In the genomic region with DNA sequence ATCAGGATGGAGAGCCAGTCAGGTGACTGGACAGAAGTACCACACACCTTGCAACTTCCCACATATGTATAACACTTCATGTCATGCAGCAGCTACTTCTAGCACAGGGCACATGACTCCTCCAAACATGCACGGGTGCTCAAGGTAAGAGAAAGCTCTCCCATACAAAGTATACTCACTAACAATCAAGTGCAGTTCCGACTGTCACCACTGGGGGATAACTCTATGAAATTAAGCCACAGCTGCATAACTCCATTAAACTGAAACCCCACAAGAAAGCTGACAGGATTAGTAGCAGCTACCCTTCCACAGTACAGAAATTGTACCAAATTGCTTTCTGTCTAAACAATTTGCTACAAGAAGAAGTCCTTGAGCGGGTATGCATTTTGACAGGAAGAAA, we compare ENCODE assay signal across 7 mouse cellular contexts.
A peak's percentile ranks its signal among the peaks of the same experiment; 100 is the strongest.
DNase-seq lines count a peak whose midpoint lies in the region; ATAC-seq and TF ChIP-seq lines count a peak whose summit lies in the region.

No protein-coding gene starts in this region.

- ATAC-seq in midbrain, postnatal 0 days (ENCODE audit: low FRiP score) = no peak
- ATAC-seq in midbrain, embryonic 11.5 days (ENCODE audit: low FRiP score) = no peak

- no peak overlapping the region for H3K4me2 ChIP-seq in midbrain, postnatal 0 days (ENCODE audit: low read depth, low read length, poor library complexity, severe bottlenecking)
- no peak overlapping the region for H3K4me2 ChIP-seq in midbrain, embryonic 11.5 days

- TF ChIP-seq POLR2A in cortical plate, adult 2 months (IDR thresholded peaks at IDR 0.05; ENCODE audit: extremely low read depth, insufficient read depth, low read length) = no peak

- no peaks in the 10 kb centered on the region for H3K27me3 ChIP-seq in midbrain, postnatal 0 days (ENCODE audit: insufficient read depth, low read length)
- H3K27me3 ChIP-seq in midbrain, embryonic 10.5 days (ENCODE audit: low read depth, poor library complexity, severe bottlenecking) = no peaks in the 10 kb centered on the region
- H3K27me3 ChIP-seq in midbrain, embryonic 11.5 days (ENCODE audit: control insufficient read depth, insufficient read depth, low read length) = no peaks in the 10 kb centered on the region

- H3K36me3 ChIP-seq in midbrain, postnatal 0 days (ENCODE audit: insufficient read depth, low read length) = peaks cover 7% of the 10 kb centered on the region; the same call in 1 of the 2 replicates
- H3K36me3 ChIP-seq in midbrain, embryonic 10.5 days = peaks cover 76% of the 10 kb centered on the region
- peaks cover 8% of the 10 kb centered on the region; the same call in 1 of the 2 replicates for H3K36me3 ChIP-seq in midbrain, embryonic 11.5 days (ENCODE audit: control insufficient read depth, insufficient read depth, low read length)

- peak; percentile 57 for DNase-seq in heart, postnatal 4 days
- no peak for DNase-seq in heart, adult 8-10 months (ENCODE audit: low spot score)
- DNase-seq in midbrain, postnatal 0 days (ENCODE audit: low spot score) = no peak
- DNase-seq in midbrain, embryonic 10.5 days (ENCODE audit: low spot score) = no peak
- DNase-seq in thymus, postnatal 14 days = peak; percentile 52
- no peak for DNase-seq in midbrain, embryonic 11.5 days (ENCODE audit: low spot score, missing footprints)

- WGBS in midbrain, postnatal 0 days = 84% methylated on average over 3 of the region's 3 CpGs
- 89% methylated on average over 3 of the region's 3 CpGs for WGBS in midbrain, embryonic 10.5 days
- WGBS in midbrain, embryonic 11.5 days = 95% methylated on average over 3 of the region's 3 CpGs

- no peaks in the 10 kb centered on the region for H3K9me3 ChIP-seq in midbrain, postnatal 0 days (ENCODE audit: low read length)
- no peaks in the 10 kb centered on the region for H3K9me3 ChIP-seq in midbrain, embryonic 10.5 days (replicated peaks)
- no peaks in the 10 kb centered on the region for H3K9me3 ChIP-seq in midbrain, embryonic 11.5 days (ENCODE audit: control insufficient read depth, low read length)

- H3K4me3 ChIP-seq in midbrain, postnatal 0 days (ENCODE audit: low read depth, low read length) = no peak overlapping the region
- H3K4me3 ChIP-seq in midbrain, embryonic 10.5 days = no peak overlapping the region
- H3K4me3 ChIP-seq in cortical plate, adult 2 months (ENCODE audit: insufficient read depth, low read length) = no peak overlapping the region
- H3K4me3 ChIP-seq in midbrain, embryonic 11.5 days (ENCODE audit: low read depth, low read length) = no peak overlapping the region

- H3K27ac ChIP-seq in midbrain, postnatal 0 days (ENCODE audit: low read depth, low read length) = no peak overlapping the region
- H3K27ac ChIP-seq in midbrain, embryonic 10.5 days (replicated peaks) = no peak overlapping the region
- H3K27ac ChIP-seq in cortical plate, adult 2 months (ENCODE audit: insufficient read depth, low read length) = no peak overlapping the region
- no peak overlapping the region for H3K27ac ChIP-seq in midbrain, embryonic 11.5 days (ENCODE audit: low read depth, low read length)

- H3K9ac ChIP-seq in midbrain, postnatal 0 days (replicated peaks; ENCODE audit: low read length, poor library complexity, severe bottlenecking) = no peak overlapping the region
- no peak overlapping the region for H3K9ac ChIP-seq in midbrain, embryonic 11.5 days (ENCODE audit: low read length)

- peak; percentile 56 for TF ChIP-seq CTCF in midbrain, postnatal 0 days (IDR thresholded peaks at IDR 0.05)
- TF ChIP-seq CTCF in cortical plate, adult 2 months (IDR thresholded peaks at IDR 0.05; ENCODE audit: extremely low read depth, insufficient read depth, low read length) = peak; percentile 3; the same call in 1 of the 2 replicates

- H3K4me1 ChIP-seq in midbrain, postnatal 0 days (ENCODE audit: insufficient read depth, low read length) = no peaks in the 10 kb centered on the region
- peaks cover 1% of the 10 kb centered on the region for H3K4me1 ChIP-seq in midbrain, embryonic 10.5 days
- peaks cover 4% of the 10 kb centered on the region; the same call in 1 of the 2 replicates for H3K4me1 ChIP-seq in cortical plate, adult 2 months (ENCODE audit: control insufficient read depth, insufficient read depth, low read length)
- H3K4me1 ChIP-seq in midbrain, embryonic 11.5 days (ENCODE audit: control insufficient read depth, insufficient read depth, low read length) = no peaks in the 10 kb centered on the region; the same call in 1 of the 2 replicates

Comparison
In these comparisons a context has a peak if more than half of its experiments do, and no peak if none do; other contexts are left out.
1. DNase-seq: peak in heart, postnatal 4 days (single experiment) and thymus, postnatal 14 days (single experiment); none in heart, adult 8-10 months (single experiment), midbrain, postnatal 0 days (single experiment), midbrain, embryonic 10.5 days (single experiment) and midbrain, embryonic 11.5 days (single experiment).